Mouse (Mus musculus): ENCODE measurements around the gene Naaladl2. TPM values are rescaled to one million over a fixed set of nuclear protein-coding genes. Genes with fewer than 3 reads are reported as not detected.

The Naaladl2 gene
- polyA plus RNA-seq, 1 experiment, result not detected

DNA sequence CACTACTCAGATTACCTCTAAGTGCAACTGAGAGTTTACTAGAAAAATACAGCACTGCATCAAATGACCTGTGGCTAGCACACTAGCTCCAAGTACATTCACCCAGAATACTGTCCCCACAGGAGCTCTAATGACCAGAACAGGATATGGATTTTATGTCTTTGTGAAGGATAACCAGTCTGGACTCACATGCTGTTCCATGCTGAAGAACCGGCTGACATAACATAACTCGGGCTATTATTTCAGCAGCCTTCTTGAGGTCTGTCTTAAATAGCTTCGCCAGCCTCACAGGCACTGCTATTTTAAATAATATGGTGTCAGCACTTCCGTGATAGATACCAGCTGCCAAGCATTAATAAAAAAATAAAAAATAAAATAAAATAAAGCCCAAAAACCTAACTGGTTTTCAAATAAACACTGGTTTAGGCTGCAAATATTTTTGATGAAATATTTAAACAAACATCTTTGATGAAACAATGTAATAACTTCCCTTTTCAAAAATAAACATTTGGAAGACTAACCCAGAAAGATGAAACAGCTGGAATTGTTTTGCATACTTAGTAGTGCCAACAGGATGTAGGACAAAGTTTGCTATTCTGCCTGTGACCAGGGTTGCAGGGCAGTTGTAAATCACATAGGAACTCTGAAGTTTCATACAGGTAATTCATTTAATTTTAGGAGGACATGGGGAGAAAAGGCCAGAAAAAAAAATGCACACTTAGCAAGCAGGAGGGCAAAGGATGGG is 1073.5 kb downstream of the Naaladl2 start:
- Histone ChIP-seq H3K4me1 (ENCODE audit: control insufficient read depth) (no peaks in the 10 kb centered on the region), H3K27me3 (ENCODE audit: control insufficient read depth) (no peaks in the 10 kb centered on the region), H3K4me3 (replicated peaks) (no peak overlapping the region), H3K36me3 (ENCODE audit: control insufficient read depth) (no peaks in the 10 kb centered on the region), H3K9me3 (ENCODE audit: control insufficient read depth, low read length) (peaks cover 2% of the 10 kb centered on the region; the same call in 1 of the 2 replicates)
- TF ChIP-seq TAL1 (IDR thresholded peaks at IDR 0.05; ENCODE audit: low read length) (no peak), GATA1 (IDR thresholded peaks at IDR 0.05; ENCODE audit: low read length) (no peak)

DNA sequence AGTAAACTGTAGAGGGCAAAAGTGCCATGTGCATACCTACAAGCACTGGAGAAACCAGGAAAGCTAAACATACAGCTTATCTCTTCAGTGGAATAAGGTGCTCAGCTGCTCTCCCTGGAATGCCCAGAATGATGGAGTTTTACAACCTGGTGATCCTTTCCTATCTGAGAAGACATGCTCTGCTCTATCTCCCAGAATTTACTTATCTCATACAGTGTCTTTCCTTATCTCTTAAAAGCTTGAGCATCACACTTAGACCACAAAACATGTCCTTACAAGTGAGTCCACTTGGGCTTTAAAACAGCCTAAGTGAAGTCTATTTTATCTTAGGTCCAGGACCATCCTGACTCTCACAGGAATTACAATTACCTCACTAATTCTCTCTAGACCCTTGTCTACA is 1095.8 kb downstream of the Naaladl2 start:
- no peak for TF ChIP-seq GATA1 (IDR thresholded peaks at IDR 0.05; ENCODE audit: low read length)
- no peak for TF ChIP-seq TAL1 (IDR thresholded peaks at IDR 0.05; ENCODE audit: low read length)
- no peaks in the 10 kb centered on the region for H3K9me3 ChIP-seq (ENCODE audit: control insufficient read depth, low read length)
- H3K27me3 ChIP-seq (ENCODE audit: control insufficient read depth), result no peaks in the 10 kb centered on the region
- H3K36me3 ChIP-seq (ENCODE audit: control insufficient read depth), result no peaks in the 10 kb centered on the region
- no peaks in the 10 kb centered on the region for H3K4me1 ChIP-seq (ENCODE audit: control insufficient read depth)
- no peak overlapping the region for H3K4me3 ChIP-seq (replicated peaks)

GRCm38 (mm10) chr3:24001741-24002140 is 1142.3 kb downstream of the Naaladl2 start:
- Histone ChIP-seq H3K4me3 (replicated peaks) (no peak overlapping the region), H3K4me1 (ENCODE audit: control insufficient read depth) (no peaks in the 10 kb centered on the region)

DNA sequence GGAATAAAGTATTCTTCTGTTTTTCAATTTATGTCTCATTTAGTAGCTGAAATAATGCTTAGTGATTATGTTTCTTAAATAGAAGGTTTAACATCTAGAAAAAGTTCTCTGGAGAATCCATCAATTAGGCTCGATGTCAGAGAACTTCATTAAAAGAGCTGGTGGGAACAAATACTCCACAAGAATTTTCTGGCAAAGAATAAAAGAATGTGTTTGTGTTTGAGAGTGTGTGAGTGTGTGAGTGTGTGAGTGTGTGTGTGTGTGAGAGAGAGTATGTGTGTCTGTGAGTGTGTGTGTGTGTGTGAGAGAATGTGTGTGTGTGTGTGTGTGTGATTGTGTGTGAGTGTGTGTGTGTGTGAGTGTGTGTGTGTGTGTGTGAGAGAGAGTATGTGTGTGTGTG is 1170.3 kb downstream of the Naaladl2 start:
- H3K4me3 ChIP-seq (replicated peaks), result no peak overlapping the region
- H3K9me3 ChIP-seq (ENCODE audit: control insufficient read depth, low read length), result no peaks in the 10 kb centered on the region
- no peaks in the 10 kb centered on the region for H3K27me3 ChIP-seq (ENCODE audit: control insufficient read depth)
- TF ChIP-seq GATA1 (IDR thresholded peaks at IDR 0.05; ENCODE audit: low read length) (no peak), TAL1 (IDR thresholded peaks at IDR 0.05; ENCODE audit: low read length) (no peak)
- no peaks in the 10 kb centered on the region for H3K4me1 ChIP-seq (ENCODE audit: control insufficient read depth)
- H3K36me3 ChIP-seq (ENCODE audit: control insufficient read depth), result no peaks in the 10 kb centered on the region

More at GRCm38 (mm10) chr3:24001741-24002140, 1142.3 kb downstream of the Naaladl2 start:
- Histone ChIP-seq H3K36me3 (ENCODE audit: control insufficient read depth) (no peaks in the 10 kb centered on the region), H3K27me3 (ENCODE audit: control insufficient read depth) (no peaks in the 10 kb centered on the region), H3K9me3 (ENCODE audit: control insufficient read depth, low read length) (no peaks in the 10 kb centered on the region)
- no peak for TF ChIP-seq GATA1 (IDR thresholded peaks at IDR 0.05; ENCODE audit: low read length)
- TF ChIP-seq TAL1 (IDR thresholded peaks at IDR 0.05; ENCODE audit: low read length), result no peak

- no peaks in the 10 kb centered on the region for H3K27me3 ChIP-seq (ENCODE audit: control insufficient read depth)
- no peaks in the 10 kb centered on the region for H3K36me3 ChIP-seq (ENCODE audit: control insufficient read depth)
- TF ChIP-seq TAL1 (IDR thresholded peaks at IDR 0.05; ENCODE audit: low read length) (no peak), GATA1 (IDR thresholded peaks at IDR 0.05; ENCODE audit: low read length) (no peak)
- H3K4me3 ChIP-seq (replicated peaks), result no peak overlapping the region
- H3K9me3 ChIP-seq (ENCODE audit: control insufficient read depth, low read length), result no peaks in the 10 kb centered on the region
- H3K4me1 ChIP-seq (ENCODE audit: control insufficient read depth), result no peaks in the 10 kb centered on the region
Measured at GRCm38 (mm10) chr3:23972747-23973667, 1171.1 kb downstream of the Naaladl2 start.

GRCm38 (mm10) chr3:23962961-23963621 is 1181.0 kb downstream of the Naaladl2 start:
- H3K36me3 ChIP-seq (ENCODE audit: control insufficient read depth), result no peaks in the 10 kb centered on the region
- H3K27me3 ChIP-seq (ENCODE audit: control insufficient read depth), result no peaks in the 10 kb centered on the region
- H3K9me3 ChIP-seq (ENCODE audit: control insufficient read depth, low read length), result no peaks in the 10 kb centered on the region
- no peak overlapping the region for H3K4me3 ChIP-seq (replicated peaks)
- TF ChIP-seq TAL1 (IDR thresholded peaks at IDR 0.05; ENCODE audit: low read length) (no peak), GATA1 (IDR thresholded peaks at IDR 0.05; ENCODE audit: low read length) (no peak)
- H3K4me1 ChIP-seq (ENCODE audit: control insufficient read depth), result no peaks in the 10 kb centered on the region

DNA sequence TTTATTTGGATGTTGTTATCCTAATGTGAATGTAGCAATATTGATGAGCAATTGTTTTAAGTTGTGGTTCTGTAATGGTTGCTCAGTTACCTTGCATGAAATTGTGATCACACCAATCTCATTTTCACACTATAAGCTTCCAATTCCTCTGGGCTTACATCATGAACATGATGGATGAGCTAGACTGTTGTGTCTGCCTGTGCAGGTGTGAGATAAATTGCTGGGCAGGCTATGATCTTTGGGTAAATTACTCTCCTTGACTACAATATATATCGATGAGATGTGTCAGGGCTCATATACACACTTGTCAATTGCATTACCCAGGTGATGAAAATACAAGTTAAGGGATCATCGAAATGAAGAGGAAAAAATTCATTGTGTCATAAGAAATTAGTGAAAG is 1197.9 kb downstream of the Naaladl2 start:
- H3K27me3 ChIP-seq (ENCODE audit: control insufficient read depth), result no peaks in the 10 kb centered on the region
- TF ChIP-seq TAL1 (IDR thresholded peaks at IDR 0.05; ENCODE audit: low read length) (no peak), GATA1 (IDR thresholded peaks at IDR 0.05; ENCODE audit: low read length) (no peak)
- no peaks in the 10 kb centered on the region for H3K9me3 ChIP-seq (ENCODE audit: control insufficient read depth, low read length)
- H3K4me3 ChIP-seq (replicated peaks), result no peak overlapping the region
- H3K4me1 ChIP-seq (ENCODE audit: control insufficient read depth), result no peaks in the 10 kb centered on the region
- H3K36me3 ChIP-seq (ENCODE audit: control insufficient read depth), result no peaks in the 10 kb centered on the region

DNA sequence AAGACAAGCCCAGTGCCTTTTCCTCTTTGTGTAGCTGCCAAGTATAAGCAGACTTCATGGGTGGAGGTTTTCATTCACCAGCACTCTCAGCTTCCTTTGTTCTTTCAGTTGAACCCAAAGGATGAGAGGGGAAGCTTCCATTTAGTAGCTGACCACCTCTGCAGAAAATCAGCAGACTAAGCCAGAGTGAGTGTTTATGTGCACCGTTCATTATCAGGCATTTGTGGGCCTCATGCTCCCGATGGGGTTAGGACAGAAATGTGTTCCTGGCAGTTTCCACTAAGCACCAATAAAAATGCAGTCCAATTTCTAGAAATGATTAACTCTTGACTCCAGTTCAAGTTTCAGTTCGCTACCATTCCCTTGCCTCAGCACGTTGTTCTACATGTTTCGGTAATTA is 1206.8 kb downstream of the Naaladl2 start:
- Histone ChIP-seq H3K4me3 (replicated peaks) (no peak overlapping the region), H3K4me1 (ENCODE audit: control insufficient read depth) (no peaks in the 10 kb centered on the region), H3K27me3 (ENCODE audit: control insufficient read depth) (no peaks in the 10 kb centered on the region), H3K36me3 (ENCODE audit: control insufficient read depth) (no peaks in the 10 kb centered on the region), H3K9me3 (ENCODE audit: control insufficient read depth, low read length) (no peaks in the 10 kb centered on the region; the same call in 1 of the 2 replicates)
- no peak for TF ChIP-seq GATA1 (IDR thresholded peaks at IDR 0.05; ENCODE audit: low read length)
- no peak for TF ChIP-seq TAL1 (IDR thresholded peaks at IDR 0.05; ENCODE audit: low read length)

GRCm38 (mm10) chr3:23928097-23928496 is 1216.0 kb downstream of the Naaladl2 start:
- H3K4me3 ChIP-seq (replicated peaks), result no peak overlapping the region
- no peaks in the 10 kb centered on the region for H3K9me3 ChIP-seq (ENCODE audit: control insufficient read depth, low read length)
- no peaks in the 10 kb centered on the region for H3K36me3 ChIP-seq (ENCODE audit: control insufficient read depth)
- no peaks in the 10 kb centered on the region for H3K27me3 ChIP-seq (ENCODE audit: control insufficient read depth)
- no peaks in the 10 kb centered on the region for H3K4me1 ChIP-seq (ENCODE audit: control insufficient read depth)
- TF ChIP-seq GATA1 (IDR thresholded peaks at IDR 0.05; ENCODE audit: low read length), result no peak
- TF ChIP-seq TAL1 (IDR thresholded peaks at IDR 0.05; ENCODE audit: low read length), result no peak

Data from erythroblast, embryonic 14.5 days (primary cell).